Mouse (Mus musculus): ENCODE measurements at regions not wholly inside any gene's neighbourhood (a gene's known extent, or its start where the extent isn't known, plus 50 kb on each side); places are given as distances from the start of the nearest gene placed in this dataset.

GRCm38 (mm10) chr1:94342576-94342975, 290.2 kb upstream of the Pdcd1 start:
- no peak for TF ChIP-seq POLR2A (IDR thresholded peaks at IDR 0.05; ENCODE audit: control insufficient read depth, extremely low read depth, insufficient read depth, low read length, poor library complexity)
- TF ChIP-seq CTCF (IDR thresholded peaks at IDR 0.05; ENCODE audit: borderline replicate concordance, control insufficient read depth, extremely low read depth, insufficient read depth, low read length, poor library complexity): no peak

All from thymus, adult 2 months (tissue).